Mouse (Mus musculus) neural tube, embryonic 11.5 days (tissue): Measurements from ENCODE around the gene Epb41l1. TPM values are rescaled to one million over a fixed set of nuclear protein-coding genes. Genes with fewer than 3 reads are reported as not detected.

Source experiments
- ATAC-seq: fragments of 200-750 bp; cut with Nextera tagmentation; 2 replicates; pipeline ENCODE4 v1.8.0; 2017; ENCODE audit warnings: moderate number of reproducible peaks, mild to moderate bottlenecking, moderate TSS enrichment, moderate library complexity; ENCODE audit not compliant: insufficient read depth, low FRiP score, low TSS enrichment
- DNase-seq: peaks from one replicate; pipeline ENCODE4 v3.0.0-alpha.2; 2015; ENCODE audit warnings: low spot score
- H3K27ac ChIP-seq: fragments of 300-500 bp; sonication (generic); 2 replicates; pipeline ENCODE4 v1.5.1; 2014; ENCODE audit warnings: low read depth, mild to moderate bottlenecking, low read length
- H3K27me3 ChIP-seq: fragments of 300-500 bp; sonication (generic); 2 replicates; pipeline ENCODE4 v1.6.1; 2014; ENCODE audit warnings: mild to moderate bottlenecking, low read length, mixed read lengths; ENCODE audit not compliant: control insufficient read depth, insufficient read depth
- H3K36me3 ChIP-seq: fragments of 300-500 bp; sonication (generic); 2 replicates; pipeline ENCODE4 v1.6.1; 2014; ENCODE audit warnings: mild to moderate bottlenecking, low read length, moderate library complexity, mixed read lengths; ENCODE audit not compliant: control insufficient read depth, insufficient read depth
- H3K4me1 ChIP-seq: fragments of 300-500 bp; sonication (generic); 2 replicates; pipeline ENCODE4 v1.6.1; 2014; ENCODE audit warnings: low read length, mixed read lengths; ENCODE audit not compliant: control insufficient read depth, insufficient read depth
- H3K4me2 ChIP-seq: fragments of 300-500 bp; sonication (generic); 2 replicates; pipeline ENCODE4 v1.6.1; 2014; ENCODE audit warnings: low read depth, mild to moderate bottlenecking, moderate library complexity
- H3K4me3 ChIP-seq: fragments of 300-500 bp; sonication (generic); 2 replicates; pipeline ENCODE4 v1.5.1; 2014; ENCODE audit warnings: low read depth, low read length
- H3K9ac ChIP-seq: fragments of 300-500 bp; sonication (generic); 2 replicates; pipeline ENCODE4 v1.6.1; 2014; ENCODE audit warnings: mild to moderate bottlenecking, low read length
- H3K9me3 ChIP-seq: fragments of 300-500 bp; sonication (generic); 2 replicates; pipeline ENCODE4 v1.6.1; 2016; ENCODE audit warnings: low read length; ENCODE audit not compliant: control insufficient read depth
- WGBS: fragments of 180-500 bp; shearing (Covaris S2); extraction: QIAGEN DNeasy Blood & Tissue Kit; methylation state at CpG from one replicate; pipeline ENCODE4 v1.1.7; 2014; 5-methylcytosine and 5-hydroxymethylcytosine counted together
- microRNA-seq: library from miRNA; unstranded; fragments of <30 nt; microRNA quantifications from one replicate; pipeline ENCODE4, GENCODE M21; 2016
- polyA plus RNA-seq: library from polyadenylated mRNA; unstranded; fragments of >200 nt; fragmentation: Nextera tagmentation; extraction: Ambion mirVana; gene quantifications from 2 replicates; pipeline ENCODE4 v1.2.1, GENCODE M21; 2014

Gene Epb41l1
- polyA plus RNA-seq, 1 experiment from 2014 or later: 4.4 TPM

- Histone ChIP-seq H3K4me2 (no peak overlapping the region), H3K4me3 (no peak overlapping the region), H3K4me1 (peaks cover 5% of the 10 kb centered on the region; the same call in 1 of the 2 replicates), H3K9ac (no peak overlapping the region), H3K27me3 (no peaks in the 10 kb centered on the region), H3K27ac (no peak overlapping the region), H3K9me3 (no peaks in the 10 kb centered on the region), H3K36me3 (no peaks in the 10 kb centered on the region)
- ATAC-seq: no peak
- DNase-seq: no peak
- WGBS: 68% methylated on average over 11 of the region's 11 CpGs
Measured at GRCm38 (mm10) chr2:156584154-156584796, 163.6 kb downstream of the Epb41l1 start.

- 0 out of 2 replicates have a peak overlapping the region, but pooled peaks have one; percentile 7 for H3K9ac ChIP-seq
- peak; percentile 38 for DNase-seq
- ATAC-seq: no peak; the same call in 1 of the 2 replicates
- H3K4me1 ChIP-seq: peaks cover 5% of the 10 kb centered on the region; the same call in 1 of the 2 replicates
- H3K36me3 ChIP-seq: no peaks in the 10 kb centered on the region
- H3K27ac ChIP-seq: no peak overlapping the region
- H3K4me2 ChIP-seq: no peak overlapping the region; the same call in 1 of the 2 replicates
- no peaks in the 10 kb centered on the region for H3K27me3 ChIP-seq
- WGBS: 45% methylated on average over 14 of the region's 14 CpGs
- H3K4me3 ChIP-seq: no peak overlapping the region
- no peaks in the 10 kb centered on the region for H3K9me3 ChIP-seq
Measured at GRCm38 (mm10) chr2:156584797-156585471, 164.2 kb downstream of the Epb41l1 start.

- H3K4me3 ChIP-seq: no peak overlapping the region
- WGBS: 92% methylated on average over 9 of the region's 9 CpGs
- peaks cover 5% of the 10 kb centered on the region; the same call in 1 of the 2 replicates for H3K4me1 ChIP-seq
- H3K27me3 ChIP-seq: no peaks in the 10 kb centered on the region
- H3K36me3 ChIP-seq: no peaks in the 10 kb centered on the region
- H3K4me2 ChIP-seq: no peak overlapping the region
- ATAC-seq: no peak
- H3K9me3 ChIP-seq: no peaks in the 10 kb centered on the region
- H3K9ac ChIP-seq: no peak overlapping the region
- H3K27ac ChIP-seq: no peak overlapping the region
- DNase-seq: no peak
Measured at GRCm38 (mm10) chr2:156589481-156589880, 168.8 kb downstream of the Epb41l1 start.

Small RNA genes within 50 kb of the gene (microRNA-seq; reads per million reads assigned to microRNA genes)
- gene Gm22758: not detected

Other genes with a start within 250 kb of the Epb41l1 start
- 587 and 596 TPM in 2 replicates for gene Rbm39, start 240.7 kb upstream of the Epb41l1 start, polyA plus RNA-seq
- 82.9 and 83.9 TPM in 2 replicates for gene Phf20, start 224.4 kb upstream of the Epb41l1 start, polyA plus RNA-seq
- gene Cnbd2, start 108.6 kb upstream of the Epb41l1 start, polyA plus RNA-seq: 3.1 and 3.2 TPM in 2 replicates
- 63.0 and 63.8 TPM in 2 replicates for gene Scand1, start 108.2 kb upstream of the Epb41l1 start, polyA plus RNA-seq
- 52.7 and 52.9 TPM in 2 replicates for gene Aar2, start 126.7 kb downstream of the Epb41l1 start, polyA plus RNA-seq
- 160 and 161 TPM in 2 replicates for gene Dlgap4, start 192.8 kb downstream of the Epb41l1 start, polyA plus RNA-seq